Mouse (Mus musculus) limb, embryonic 15.5 days (tissue): ENCODE data around the gene Zfp326. TPM values are rescaled to one million over a fixed set of nuclear protein-coding genes. Genes with fewer than 3 reads are reported as not detected.

Experiments used
- ATAC-seq: fragments of 200-750 bp; cut with Nextera tagmentation; 2 replicates; pipeline ENCODE4 v1.8.0; 2017; ENCODE audit warnings: low read depth, moderate TSS enrichment; ENCODE audit not compliant: insufficient number of reproducible peaks, low FRiP score, low TSS enrichment
- H3K27ac ChIP-seq: fragments of 300-500 bp; sonication (generic); 2 replicates; pipeline ENCODE4 v1.5.1; 2015; ENCODE audit warnings: moderate library complexity, mild to moderate bottlenecking, inconsistent platforms
- H3K27me3 ChIP-seq: fragments of 300-500 bp; sonication (generic); 2 replicates; pipeline ENCODE4 v1.6.1; 2015; ENCODE audit warnings: inconsistent platforms
- H3K36me3 ChIP-seq: fragments of 300-500 bp; sonication (generic); 2 replicates; pipeline ENCODE4 v1.6.1; 2015; ENCODE audit warnings: inconsistent platforms
- H3K4me1 ChIP-seq: fragments of 300-500 bp; sonication (generic); 2 replicates; pipeline ENCODE4 v1.6.1; 2015; ENCODE audit warnings: inconsistent platforms
- H3K4me2 ChIP-seq: fragments of 300-500 bp; sonication (generic); 2 replicates; pipeline ENCODE4 v1.6.1; 2015; ENCODE audit warnings: mild to moderate bottlenecking, inconsistent platforms
- H3K4me3 ChIP-seq: fragments of 300-500 bp; sonication (generic); 2 replicates; pipeline ENCODE4 v1.5.1; 2015; ENCODE audit warnings: mild to moderate bottlenecking, inconsistent platforms
- H3K9ac ChIP-seq: fragments of 300-500 bp; sonication (generic); 2 replicates; pipeline ENCODE4 v1.6.1; 2015; ENCODE audit warnings: inconsistent platforms
- H3K9me3 ChIP-seq: fragments of 300-500 bp; sonication (generic); 2 replicates; pipeline ENCODE4 v1.6.1; 2016; ENCODE audit warnings: inconsistent platforms
- WGBS: fragments of 180-500 bp; shearing (Covaris S2); methylation state at CpG from one replicate; pipeline ENCODE4 v1.1.7; 2015; 5-methylcytosine and 5-hydroxymethylcytosine counted together
- polyA plus RNA-seq: library from polyadenylated mRNA; unstranded; fragments of >200 nt; fragmentation: Nextera tagmentation; extraction: Ambion mirVana; gene quantifications from 2 replicates; pipeline ENCODE4 v1.2.1, GENCODE M21; 2015

Zfp326 gene
- polyA plus RNA-seq: 34.4 and 38.0 TPM in 2 replicates

DNA sequence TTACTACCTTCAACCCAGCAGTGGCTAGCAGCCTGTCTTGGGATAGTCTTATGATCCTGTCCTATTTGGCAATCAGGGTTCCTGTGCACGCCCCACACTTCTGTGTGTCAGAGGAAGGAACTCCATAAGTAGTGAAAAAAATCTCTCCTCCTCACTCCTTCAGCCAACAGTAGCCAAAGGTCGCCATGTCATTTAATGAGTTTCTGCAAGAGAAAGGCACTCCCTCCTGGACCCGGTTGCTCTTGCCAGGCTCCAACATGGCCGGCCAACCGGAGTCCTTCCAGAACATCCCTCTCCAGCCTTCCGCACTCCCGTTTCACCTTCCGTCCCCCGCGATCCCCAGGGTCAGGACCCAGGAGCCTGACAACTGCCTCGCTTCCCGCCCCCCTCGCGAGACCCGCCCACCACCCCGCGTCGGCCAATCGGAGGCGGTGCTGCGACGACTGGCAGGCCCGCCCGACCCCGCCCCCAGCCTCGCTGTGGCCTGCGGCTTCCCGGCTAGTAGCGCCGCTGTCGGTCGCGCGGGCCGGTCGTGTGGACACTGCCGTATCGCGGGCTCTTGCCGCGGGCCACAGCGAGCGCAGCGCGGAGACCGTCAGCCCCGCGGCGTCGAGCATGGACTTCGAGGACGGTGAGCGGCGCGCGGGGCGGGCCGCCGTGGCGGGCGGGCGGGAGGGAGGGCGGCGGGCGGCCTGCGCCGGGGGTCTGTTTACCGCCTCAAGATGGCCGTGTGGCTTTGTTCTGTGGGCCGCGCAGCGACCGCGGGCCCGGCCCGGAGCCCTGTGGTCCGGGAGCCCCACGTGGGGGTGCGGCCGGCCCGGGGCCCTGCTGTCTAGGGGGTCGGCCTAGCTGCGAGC lies at the start of gene Zfp326:
Gene Zfp326 (plus strand): TSS at position 498 of the 857 bp plus-strand sequence.
- Histone ChIP-seq H3K27me3 (no peaks in the 10 kb centered on the region), H3K27ac (peak within 1 kb of the TSS; percentile 86), H3K9ac (peak within 1 kb of the TSS; percentile 98), H3K4me1 (peaks cover 13% of the 10 kb centered on the region), H3K36me3 (no peaks in the 10 kb centered on the region), H3K4me3 (peak within 1 kb of the TSS; percentile 98), H3K4me2 (peak within 1 kb of the TSS; percentile 60), H3K9me3 (no peaks in the 10 kb centered on the region)
- WGBS: under 1% methylated on average over 30 of the region's 83 CpGs
- ATAC-seq: peak; percentile 95

DNA sequence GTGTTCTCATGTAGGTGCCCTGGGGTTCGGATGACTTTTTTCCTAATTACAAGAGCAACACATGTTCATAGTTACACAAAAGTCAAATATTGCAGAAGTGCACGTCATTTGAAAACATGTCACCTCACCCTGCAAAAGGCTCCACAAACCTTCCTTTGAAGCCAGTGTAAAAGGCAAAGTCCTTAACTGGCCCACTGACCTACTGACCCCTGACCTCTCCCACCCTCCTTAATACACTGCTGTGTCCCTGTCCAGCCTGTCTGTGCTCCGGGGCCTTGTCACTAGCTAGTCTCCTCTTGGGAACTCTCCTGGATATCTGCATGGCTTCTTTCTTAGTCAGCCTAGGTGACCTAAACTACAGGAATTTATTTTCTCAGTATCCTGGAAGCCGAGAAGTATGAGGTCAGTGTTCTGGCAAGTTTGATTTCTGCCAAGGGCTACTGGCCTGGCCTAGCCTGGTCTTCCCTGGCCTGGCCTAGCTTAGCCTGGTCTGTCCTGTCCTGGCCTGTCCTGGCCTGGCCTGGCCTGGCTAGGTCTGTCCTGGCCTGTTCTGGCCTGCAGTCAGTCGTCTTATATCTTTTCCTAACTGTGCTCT lies 49.4 kb upstream of the Zfp326 start:
- H3K36me3 ChIP-seq: no peaks in the 10 kb centered on the region
- H3K9ac ChIP-seq: no peak overlapping the region
- peaks cover 8% of the 10 kb centered on the region for H3K4me1 ChIP-seq
- 61% methylated on average over 5 of the region's 5 CpGs for WGBS
- H3K4me2 ChIP-seq: no peak overlapping the region
- ATAC-seq: no peak
- no peak overlapping the region for H3K27ac ChIP-seq
- no peak overlapping the region for H3K4me3 ChIP-seq
- H3K9me3 ChIP-seq: no peaks in the 10 kb centered on the region
- H3K27me3 ChIP-seq: no peaks in the 10 kb centered on the region

GRCm38 (mm10) chr5:105828050-105828449 lies 48.3 kb upstream of the Zfp326 start:
- H3K27me3 ChIP-seq: no peaks in the 10 kb centered on the region
- H3K27ac ChIP-seq: no peak overlapping the region
- no peak overlapping the region for H3K9ac ChIP-seq
- peaks cover 6% of the 10 kb centered on the region for H3K4me1 ChIP-seq
- WGBS: 93% methylated on average over 3 of the region's 3 CpGs
- no peak for ATAC-seq
- no peaks in the 10 kb centered on the region for H3K36me3 ChIP-seq
- H3K4me3 ChIP-seq: no peak overlapping the region
- no peak overlapping the region for H3K4me2 ChIP-seq
- H3K9me3 ChIP-seq: no peaks in the 10 kb centered on the region

DNA sequence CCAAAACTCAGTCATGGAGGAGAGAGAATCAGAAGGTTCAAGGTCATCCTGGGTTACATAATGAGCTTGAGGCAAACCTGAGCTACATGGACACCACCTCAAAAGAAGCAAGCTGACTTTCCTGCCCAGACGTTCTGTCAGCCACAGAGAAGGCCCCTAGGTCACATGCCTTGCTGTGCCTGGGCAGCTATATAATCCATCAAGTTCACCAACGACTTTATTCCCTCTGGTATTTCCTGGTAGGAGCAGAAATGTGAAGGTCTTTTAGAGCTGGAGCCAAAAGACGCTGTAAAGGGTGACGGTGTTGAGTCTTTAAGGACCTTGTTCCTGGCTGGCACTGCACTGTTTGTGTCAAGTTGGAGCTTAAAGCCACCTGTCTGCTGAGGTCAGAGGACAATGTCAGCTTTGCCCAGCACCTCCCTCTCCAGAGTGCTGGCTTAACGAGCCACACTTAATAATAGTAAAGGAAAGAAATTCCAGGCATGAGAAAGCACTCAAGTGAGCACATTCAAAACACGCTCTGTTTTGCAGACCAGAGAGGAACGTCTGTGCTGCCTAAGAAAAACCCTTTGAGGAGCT lies 47.3 kb upstream of the Zfp326 start:
- Histone ChIP-seq H3K9ac (no peak overlapping the region), H3K4me2 (no peak overlapping the region), H3K27ac (no peak overlapping the region), H3K4me3 (no peak overlapping the region), H3K36me3 (no peaks in the 10 kb centered on the region), H3K4me1 (peaks cover 3% of the 10 kb centered on the region; the same call in 1 of the 2 replicates), H3K27me3 (no peaks in the 10 kb centered on the region), H3K9me3 (no peaks in the 10 kb centered on the region)
- no peak for ATAC-seq
- WGBS: 17% methylated on average over 7 of the region's 7 CpGs

- ATAC-seq: no peak
- peaks cover 3% of the 10 kb centered on the region; the same call in 1 of the 2 replicates for H3K4me1 ChIP-seq
- H3K27me3 ChIP-seq: no peaks in the 10 kb centered on the region
- H3K4me3 ChIP-seq: no peak overlapping the region
- H3K36me3 ChIP-seq: no peaks in the 10 kb centered on the region
- H3K9me3 ChIP-seq: no peaks in the 10 kb centered on the region
- H3K9ac ChIP-seq: no peak overlapping the region
- WGBS: 66% methylated on average over 7 of the region's 7 CpGs
- no peak overlapping the region for H3K27ac ChIP-seq
- H3K4me2 ChIP-seq: no peak overlapping the region
These were observed 44.2 kb upstream of the Zfp326 start for GRCm38 (mm10) chr5:105832140-105832539.

DNA sequence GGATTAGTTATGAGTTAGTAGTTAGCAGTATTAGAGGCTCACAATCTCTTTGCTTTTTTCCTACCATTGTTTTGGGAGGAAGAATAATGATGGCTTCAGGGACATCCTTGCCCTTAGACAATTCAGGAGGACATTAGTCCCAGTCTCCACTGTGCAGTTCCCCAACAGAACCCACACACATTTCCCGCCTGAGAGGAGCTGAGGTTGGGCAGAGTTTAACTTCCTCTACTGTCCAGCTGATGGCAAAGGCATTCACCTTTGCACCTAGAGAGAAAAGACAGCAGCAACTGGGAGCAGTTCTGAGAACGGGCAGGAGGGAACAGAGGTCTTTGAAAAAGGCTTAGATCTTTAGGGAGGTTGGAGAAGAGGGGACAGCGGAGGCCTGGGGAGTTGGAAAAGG lies 42.4 kb upstream of the Zfp326 start:
- no peaks in the 10 kb centered on the region for H3K9me3 ChIP-seq

GRCm38 (mm10) chr5:105836006-105836405 lies 40.4 kb upstream of the Zfp326 start:
- Histone ChIP-seq H3K9me3 (no peaks in the 10 kb centered on the region), H3K4me2 (no peak overlapping the region), H3K27me3 (no peaks in the 10 kb centered on the region), H3K4me3 (no peak overlapping the region), H3K27ac (no peak overlapping the region), H3K4me1 (peaks cover 3% of the 10 kb centered on the region; the same call in 1 of the 2 replicates), H3K9ac (no peak overlapping the region), H3K36me3 (no peaks in the 10 kb centered on the region)
- no peak for ATAC-seq
- WGBS: 70% methylated on average over 9 of the region's 9 CpGs

More for the DNA sequence above, 42.4 kb upstream of the Zfp326 start:
- ATAC-seq: no peak
- Histone ChIP-seq H3K27ac (no peak overlapping the region), H3K27me3 (no peaks in the 10 kb centered on the region), H3K36me3 (no peaks in the 10 kb centered on the region), H3K4me2 (no peak overlapping the region), H3K4me3 (no peak overlapping the region), H3K4me1 (peaks cover 3% of the 10 kb centered on the region; the same call in 1 of the 2 replicates), H3K9ac (no peak overlapping the region)
- WGBS: 75% methylated on average over 3 of the region's 3 CpGs

GRCm38 (mm10) chr5:105839740-105840310 lies 36.5 kb upstream of the Zfp326 start:
- 70% methylated on average over 13 of the region's 13 CpGs for WGBS
- Histone ChIP-seq H3K4me3 (no peak overlapping the region), H3K4me2 (no peak overlapping the region), H3K27me3 (no peaks in the 10 kb centered on the region), H3K9me3 (no peaks in the 10 kb centered on the region), H3K36me3 (no peaks in the 10 kb centered on the region), H3K4me1 (no peaks in the 10 kb centered on the region), H3K27ac (no peak overlapping the region), H3K9ac (no peak overlapping the region)
- ATAC-seq: no peak

GRCm38 (mm10) chr5:105844044-105844753 lies 32.2 kb upstream of the Zfp326 start:
- Histone ChIP-seq H3K36me3 (no peaks in the 10 kb centered on the region), H3K4me3 (no peak overlapping the region), H3K27me3 (no peaks in the 10 kb centered on the region), H3K27ac (no peak overlapping the region), H3K4me1 (no peaks in the 10 kb centered on the region), H3K4me2 (no peak overlapping the region), H3K9ac (no peak overlapping the region), H3K9me3 (no peaks in the 10 kb centered on the region)
- ATAC-seq: no peak
- 81% methylated on average over 10 of the region's 10 CpGs for WGBS

DNA sequence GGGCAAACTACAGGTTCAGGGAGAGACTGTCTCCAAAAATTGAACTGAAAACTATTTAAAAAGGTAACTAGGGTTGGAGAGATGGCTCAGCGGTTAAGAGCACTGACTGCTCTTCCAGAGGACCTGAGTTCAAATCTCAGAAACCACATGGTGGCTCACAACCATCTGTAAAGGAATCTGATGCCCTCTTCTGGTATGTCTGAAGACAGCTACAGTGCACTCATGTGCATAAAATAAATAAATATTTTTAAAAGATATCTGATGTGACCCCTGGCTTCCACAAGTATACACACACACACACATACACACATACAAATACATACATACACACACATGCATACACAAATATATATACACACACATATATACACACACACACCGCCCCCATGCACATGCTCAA lies 31.3 kb upstream of the Zfp326 start:
- WGBS: 92% methylated on average over 2 of the region's 2 CpGs
- H3K4me2 ChIP-seq: no peak overlapping the region
- no peaks in the 10 kb centered on the region for H3K36me3 ChIP-seq

DNA sequence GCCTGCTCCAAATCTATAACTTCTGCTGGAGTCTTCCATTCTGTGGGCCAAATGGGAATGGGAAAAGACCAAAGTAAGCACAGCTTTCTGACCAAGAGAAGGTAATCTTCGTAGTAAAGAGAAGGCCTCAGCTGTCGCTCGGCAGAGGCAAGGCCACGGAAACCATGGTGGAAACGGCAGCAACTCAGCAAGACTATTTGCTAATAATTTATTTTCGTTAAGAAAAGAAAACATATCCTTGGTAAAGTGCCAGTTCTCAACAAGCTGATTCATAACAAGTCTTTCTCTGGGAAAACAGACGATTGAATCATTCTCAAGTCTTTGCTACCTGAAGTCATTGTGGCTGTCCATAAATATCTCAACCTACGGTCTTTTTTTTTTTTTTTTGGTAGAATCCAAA lies 28.6 kb upstream of the Zfp326 start:
- H3K27ac ChIP-seq: no peak overlapping the region
- H3K27me3 ChIP-seq: no peaks in the 10 kb centered on the region
- peaks cover 6% of the 10 kb centered on the region; the same call in 1 of the 2 replicates for H3K4me1 ChIP-seq
- H3K9ac ChIP-seq: no peak overlapping the region
- H3K9me3 ChIP-seq: no peaks in the 10 kb centered on the region
- H3K4me3 ChIP-seq: no peak overlapping the region
- no peaks in the 10 kb centered on the region for H3K36me3 ChIP-seq
- ATAC-seq: no peak
- no peak overlapping the region for H3K4me2 ChIP-seq
- WGBS: 81% methylated on average over 8 of the region's 8 CpGs

More for the DNA sequence above, 31.3 kb upstream of the Zfp326 start:
- H3K4me1 ChIP-seq: peaks cover 6% of the 10 kb centered on the region; the same call in 1 of the 2 replicates
- ATAC-seq: no peak
- H3K4me3 ChIP-seq: no peak overlapping the region
- H3K9ac ChIP-seq: no peak overlapping the region
- no peak overlapping the region for H3K27ac ChIP-seq
- no peaks in the 10 kb centered on the region for H3K27me3 ChIP-seq
- H3K9me3 ChIP-seq: no peaks in the 10 kb centered on the region
